Mouse (Mus musculus) CD4-positive helper T cell, adult 2 months (primary cell): ENCODE data around the gene Zbtb4.
A peak's percentile ranks its signal among the peaks of the same experiment; 100 is the strongest.

ENCODE experiments used
- DNase-seq: peaks from one replicate; pipeline ENCODE4 v3.0.0-alpha.2; 2012; ENCODE audit warnings: low read depth, missing footprints, low spot score

Gene Zbtb4

GRCm38 (mm10) chr11:69765221-69766125 is at the start of gene Zbtb4:
TSS of gene Zbtb4 (plus strand) at chr11:69765912.
- peak; percentile 74 for DNase-seq

GRCm38 (mm10) chr11:69715929-69716328 is 49.8 kb upstream of the Zbtb4 start:
- DNase-seq: no peak

DNA sequence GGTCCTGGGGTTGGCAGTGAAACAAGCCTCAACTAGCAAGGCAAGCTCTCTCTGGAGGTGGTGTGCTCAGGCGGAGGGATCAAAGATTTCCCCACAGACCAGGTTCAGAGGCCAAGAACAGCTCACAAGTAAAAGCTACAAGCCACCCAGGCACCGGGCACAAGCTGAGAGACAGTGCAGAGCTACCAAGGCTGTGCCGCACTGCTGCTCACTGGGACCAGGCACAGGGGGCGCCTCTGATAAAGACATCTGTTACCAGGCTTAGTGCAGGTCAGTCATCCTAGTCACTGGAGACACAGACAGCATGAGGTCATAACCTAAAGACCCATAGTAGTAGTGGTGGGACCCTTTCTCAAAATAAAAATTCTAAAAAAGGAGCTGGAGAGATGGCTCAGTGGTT is 48.8 kb upstream of the Zbtb4 start:
- DNase-seq: no peak

GRCm38 (mm10) chr11:69718661-69719060 is 47.1 kb upstream of the Zbtb4 start:
- DNase-seq: no peak

- DNase-seq: no peak
Observed at GRCm38 (mm10) chr11:69719423-69719822, 46.3 kb upstream of the Zbtb4 start.

- DNase-seq: no peak
Observed at GRCm38 (mm10) chr11:69720852-69721251, 44.9 kb upstream of the Zbtb4 start.

- no peak for DNase-seq
Observed at GRCm38 (mm10) chr11:69723074-69723473, 42.6 kb upstream of the Zbtb4 start.

DNA sequence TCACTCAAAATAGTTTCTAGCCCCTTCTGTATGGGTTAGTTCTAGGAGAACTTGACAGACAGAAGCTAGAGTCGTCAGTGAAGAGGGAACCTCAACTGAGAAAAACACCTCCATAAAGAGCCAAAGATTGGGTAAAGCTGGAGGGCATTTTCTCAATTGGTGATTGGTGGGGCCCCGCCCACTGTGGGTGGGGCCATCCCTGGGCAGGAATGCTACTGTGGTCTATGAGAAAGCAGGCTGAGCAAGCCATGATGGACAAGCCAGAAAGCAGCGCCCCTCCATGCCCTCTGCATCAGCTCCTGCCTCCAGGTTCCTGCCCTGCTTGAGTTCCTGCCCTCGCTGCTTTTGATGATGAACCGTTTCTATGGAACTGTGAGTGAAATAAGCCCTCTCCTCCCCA is 39.8 kb upstream of the Zbtb4 start:
- DNase-seq: no peak

DNA sequence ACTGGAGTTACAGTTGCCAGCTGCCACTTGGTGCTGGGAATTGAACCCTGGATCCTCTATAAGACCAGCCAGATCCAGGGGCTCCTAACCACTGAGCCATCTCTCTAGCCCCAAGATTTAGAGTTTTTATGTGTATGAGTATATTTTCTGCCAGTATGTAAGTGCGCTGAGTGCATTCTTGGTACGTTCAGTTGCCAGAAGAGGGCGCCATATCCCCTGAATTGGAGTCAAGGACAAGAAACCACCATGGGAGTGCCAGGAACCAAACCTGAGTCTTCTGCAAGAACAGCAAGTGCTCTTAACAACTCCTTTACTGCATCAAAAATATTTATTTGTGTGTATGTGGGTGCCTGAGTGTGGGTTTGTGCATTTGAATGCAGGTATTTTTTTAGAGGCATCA is 36.6 kb upstream of the Zbtb4 start:
- DNase-seq: peak; percentile 76

DNA sequence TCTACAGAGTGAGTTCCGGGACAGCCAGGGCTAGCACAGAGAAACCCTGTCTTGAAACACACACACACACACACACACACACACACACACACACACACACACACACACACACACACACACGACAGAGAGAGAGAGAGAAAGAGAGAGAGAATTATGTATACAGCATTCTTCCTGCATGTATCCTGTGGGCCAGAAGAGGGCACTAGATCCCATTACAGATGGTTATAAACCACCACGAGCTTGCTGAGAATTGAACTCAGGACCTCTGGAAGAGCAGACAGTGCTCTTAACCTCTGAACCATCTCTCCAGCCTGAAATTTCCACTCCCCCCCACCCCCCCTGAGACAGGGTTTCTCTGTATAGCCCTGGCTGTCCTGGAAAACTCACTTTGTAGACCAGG is 34.3 kb upstream of the Zbtb4 start:
- peak; percentile 28 for DNase-seq

- no peak for DNase-seq
Observed at GRCm38 (mm10) chr11:69751635-69752034, 14.1 kb upstream of the Zbtb4 start.

DNA sequence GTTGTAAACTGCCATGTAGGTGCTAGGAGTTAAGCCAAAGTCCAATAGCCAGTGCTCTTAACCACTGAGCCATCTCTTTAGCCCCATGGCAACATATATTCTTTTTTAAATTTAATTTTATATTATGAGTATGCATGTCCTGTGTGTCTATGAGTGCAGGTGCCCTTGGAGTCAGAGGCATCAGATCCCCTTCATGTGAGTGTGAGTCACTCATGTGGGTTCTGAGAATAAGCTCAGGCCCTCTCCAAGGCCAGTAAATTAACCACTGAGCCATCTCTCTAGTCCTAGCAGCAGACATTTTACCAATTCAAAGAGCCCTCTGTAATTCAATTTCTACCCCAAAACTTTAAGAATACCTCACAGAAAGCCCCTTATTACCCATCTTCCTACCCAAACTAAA is 13.0 kb upstream of the Zbtb4 start:
- no peak for DNase-seq

DNA sequence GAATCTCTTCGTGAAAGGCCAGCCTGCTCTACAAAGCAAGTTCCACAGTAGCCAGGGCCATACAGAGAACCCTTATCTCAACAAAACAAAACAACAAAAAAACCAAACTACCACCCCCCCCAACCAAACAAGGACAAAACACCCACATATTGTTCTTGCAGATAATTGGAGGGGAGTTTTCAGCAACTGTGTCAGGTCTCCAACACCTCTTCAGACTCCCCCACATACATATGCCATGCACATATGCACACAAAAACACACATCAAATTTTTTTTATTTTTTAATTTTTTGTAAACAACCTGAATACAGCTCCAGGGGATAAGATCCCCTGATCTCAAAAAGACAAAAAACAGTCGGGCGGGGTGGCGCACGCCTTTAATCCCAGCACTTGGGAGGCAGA is 11.5 kb upstream of the Zbtb4 start:
- DNase-seq: no peak

GRCm38 (mm10) chr11:69754701-69755100 is 11.0 kb upstream of the Zbtb4 start:
- DNase-seq: peak; percentile 84

DNA sequence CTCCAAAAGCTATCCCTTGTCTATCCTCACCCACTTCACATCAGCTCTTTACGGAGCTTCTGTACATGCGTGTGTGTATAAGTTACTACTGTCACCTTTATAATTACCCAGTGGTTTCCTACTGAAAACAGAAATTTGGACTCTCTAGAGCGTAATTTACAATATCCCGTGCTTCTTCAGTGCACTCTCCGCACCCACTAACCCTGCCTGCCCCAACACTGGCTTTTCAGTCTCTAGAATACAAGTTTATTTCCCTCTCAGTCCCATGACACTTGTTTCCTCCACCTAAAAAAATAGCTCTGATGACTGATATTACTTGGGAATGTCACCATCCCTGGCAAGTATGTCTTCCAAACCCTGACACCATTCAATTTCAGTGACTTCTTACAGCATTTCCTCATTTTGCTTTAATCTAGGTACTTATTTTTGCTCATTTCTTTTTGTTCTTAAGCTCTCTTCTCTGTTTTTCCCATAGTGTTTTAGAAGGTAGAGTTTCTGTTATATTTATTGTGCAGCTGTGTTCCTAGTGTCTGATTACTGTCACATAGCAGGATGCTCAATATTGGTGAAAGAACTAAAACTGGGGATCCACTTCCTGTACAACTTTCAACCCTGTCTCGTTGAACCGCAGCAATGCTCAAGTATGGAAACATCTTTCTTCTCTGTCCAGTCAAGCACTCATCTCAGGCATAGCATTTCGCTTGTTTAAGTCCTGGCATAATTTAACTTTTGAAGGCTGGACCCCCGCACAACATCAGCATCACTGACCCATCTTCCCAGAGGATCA is 8.2 kb upstream of the Zbtb4 start:
- no peak for DNase-seq

DNA sequence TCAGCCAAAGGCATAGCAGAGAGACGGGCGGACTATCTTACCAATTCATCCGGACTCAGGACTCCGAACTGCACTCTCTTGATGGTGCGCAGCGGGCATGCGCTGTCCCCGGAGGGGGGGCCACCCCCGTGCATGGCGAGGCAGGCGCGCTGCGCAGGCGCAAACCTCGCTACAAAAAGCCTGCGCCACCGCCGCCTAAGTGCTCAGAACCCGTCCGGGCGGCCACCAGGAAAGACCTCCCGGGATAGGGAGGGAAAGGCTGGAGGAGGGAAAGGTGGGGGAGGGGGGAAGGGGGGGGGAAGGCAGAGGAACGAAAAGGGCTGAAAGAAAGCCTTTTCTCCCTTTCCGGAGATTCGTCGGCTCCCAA is 7.6 kb upstream of the Zbtb4 start:
- peak; percentile 97 for DNase-seq

DNA sequence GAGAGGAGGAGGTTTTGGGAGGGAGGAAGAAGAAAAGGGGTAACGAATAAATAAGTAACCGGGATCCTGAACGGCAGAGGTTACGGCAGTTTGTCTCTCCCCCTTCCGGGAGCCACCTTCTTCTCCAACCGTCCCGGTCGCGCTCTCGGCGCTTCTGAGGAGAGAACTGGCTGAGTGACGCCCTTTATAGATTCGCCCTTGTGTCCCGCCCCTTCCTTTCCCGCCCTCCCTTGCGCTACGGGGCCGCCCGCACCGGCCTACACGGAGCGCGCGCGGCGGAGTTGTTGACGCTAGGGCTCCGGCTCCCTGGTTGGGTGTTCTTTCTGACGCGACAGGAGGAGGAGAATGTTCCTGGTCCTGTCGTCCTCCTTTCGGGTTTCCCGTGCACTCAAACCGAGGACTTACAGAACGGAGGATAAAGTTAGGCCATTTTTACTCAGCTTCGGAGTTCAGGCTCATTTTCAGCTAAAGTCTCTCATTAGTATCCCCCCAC is 7.2 kb upstream of the Zbtb4 start, which contains the start of gene Polr2a:
TSS of gene Polr2a (minus strand) at position 160 of the 493 bp plus-strand sequence.
- DNase-seq: peak; percentile 99

DNA sequence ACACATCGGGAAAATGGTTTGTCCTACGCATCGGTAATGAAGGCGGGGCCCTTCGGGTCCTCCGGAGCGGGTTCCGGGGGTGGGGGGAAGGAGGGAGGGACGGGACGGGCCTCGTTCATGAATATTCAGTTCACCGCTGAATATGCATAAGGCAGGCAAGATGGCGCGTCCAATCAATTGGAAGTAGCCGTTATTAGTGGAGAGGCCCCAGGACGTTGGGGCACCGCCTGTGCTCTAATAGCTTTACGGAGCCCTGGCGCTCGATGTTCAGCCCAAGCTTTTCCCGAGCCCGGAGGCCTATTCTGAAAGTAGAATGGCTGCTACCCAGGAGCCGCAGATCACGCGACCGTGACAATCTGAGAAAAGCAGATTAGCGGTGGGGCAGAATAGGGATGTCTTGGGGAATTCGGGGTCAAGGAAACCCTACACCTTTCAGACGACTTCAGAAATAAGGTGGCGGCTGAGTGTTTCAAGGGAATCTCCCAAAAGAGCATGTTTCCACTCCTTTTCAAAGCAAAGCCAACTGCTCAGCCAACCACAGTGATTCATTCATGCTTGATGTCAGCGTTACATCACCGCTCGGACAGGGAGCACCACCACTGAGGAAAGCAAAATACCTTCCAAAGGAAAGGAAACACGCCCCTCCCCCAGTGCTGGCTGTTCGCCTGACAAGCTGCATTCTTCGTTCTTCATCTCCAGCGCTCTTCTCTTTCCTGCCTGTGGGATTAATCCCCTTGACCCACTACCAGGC is 6.6 kb upstream of the Zbtb4 start:
- peak; percentile 89 for DNase-seq

- no peak for DNase-seq
Observed at GRCm38 (mm10) chr11:69760160-69760900, 5.4 kb upstream of the Zbtb4 start.

GRCm38 (mm10) chr11:69760901-69761200 is 4.9 kb upstream of the Zbtb4 start:
- no peak for DNase-seq

GRCm38 (mm10) chr11:69761868-69762267 is 3.8 kb upstream of the Zbtb4 start, which contains the start of gene Slc35g3:
TSS of gene Slc35g3 (minus strand) at chr11:69761968.
- DNase-seq: no peak
